Mouse (Mus musculus) kidney, adult 11 months (tissue): ENCODE data around the gene Gm10961.

Experiments
- DNase-seq: peaks from one replicate; pipeline ENCODE4 v3.0.0; 2022

Gene Gm10961

GRCm38 (mm10) chr3:107617800-107618199 is 13.3 kb upstream of the Gm10961 start:
- DNase-seq = no peak

- DNase-seq = no peak
These were observed 11.2 kb upstream of the Gm10961 start for GRCm38 (mm10) chr3:107619911-107620310.

- DNase-seq = no peak
These were observed 9.6 kb upstream of the Gm10961 start for GRCm38 (mm10) chr3:107621286-107622075.

- no peak for DNase-seq
These were observed 8.6 kb upstream of the Gm10961 start for GRCm38 (mm10) chr3:107622537-107622936.

- peak; percentile 1 for DNase-seq
These were observed 6.7 kb upstream of the Gm10961 start for GRCm38 (mm10) chr3:107624424-107624823.

- DNase-seq = no peak
These were observed 5.6 kb upstream of the Gm10961 start for GRCm38 (mm10) chr3:107625536-107625935.

GRCm38 (mm10) chr3:107626751-107627150 is 4.4 kb upstream of the Gm10961 start:
- DNase-seq = peak; percentile 1

- peak; percentile 25 for DNase-seq
These were observed 3.5 kb upstream of the Gm10961 start for GRCm38 (mm10) chr3:107627641-107628040.

GRCm38 (mm10) chr3:107628551-107628950 is 2.6 kb upstream of the Gm10961 start:
- peak; percentile 1 for DNase-seq

GRCm38 (mm10) chr3:107629411-107629810 is 1.7 kb upstream of the Gm10961 start:
- DNase-seq = peak; percentile 0

GRCm38 (mm10) chr3:107631523-107631958 is 419 bp downstream of the Gm10961 start, which contains the start of gene Strip1:
Gene Strip1 (minus strand): TSS chr3:107631694.
- DNase-seq = peak; percentile 95

GRCm38 (mm10) chr3:107632786-107633185 is 1.7 kb downstream of the Gm10961 start:
- peak; percentile 1 for DNase-seq

- DNase-seq = peak; percentile 2
These were observed 2.8 kb downstream of the Gm10961 start for GRCm38 (mm10) chr3:107633906-107634305.

GRCm38 (mm10) chr3:107635836-107636235 is 4.7 kb downstream of the Gm10961 start:
- peak; percentile 0 for DNase-seq

- DNase-seq = no peak
These were observed 5.1 kb downstream of the Gm10961 start for GRCm38 (mm10) chr3:107636236-107636635.

GRCm38 (mm10) chr3:107637606-107638172 is 6.6 kb downstream of the Gm10961 start:
- DNase-seq = no peak

GRCm38 (mm10) chr3:107646947-107647346 is 15.8 kb downstream of the Gm10961 start:
- DNase-seq = no peak

GRCm38 (mm10) chr3:107650276-107650675 is 19.2 kb downstream of the Gm10961 start:
- DNase-seq = peak; percentile 49

- DNase-seq = no peak
These were observed 21.8 kb downstream of the Gm10961 start for GRCm38 (mm10) chr3:107652968-107653367.

- peak; percentile 42 for DNase-seq
These were observed 23.7 kb downstream of the Gm10961 start for GRCm38 (mm10) chr3:107654861-107655260.

GRCm38 (mm10) chr3:107655491-107655890 is 24.4 kb downstream of the Gm10961 start:
- no peak for DNase-seq

GRCm38 (mm10) chr3:107656151-107656550 is 25.0 kb downstream of the Gm10961 start:
- DNase-seq = no peak

GRCm38 (mm10) chr3:107656888-107657287 is 25.8 kb downstream of the Gm10961 start:
- DNase-seq = no peak

GRCm38 (mm10) chr3:107659000-107659399 is 27.9 kb downstream of the Gm10961 start:
- DNase-seq = no peak
